Mouse (Mus musculus): ENCODE results near the gene Kif3c. TPM values are rescaled to one million over a fixed set of nuclear protein-coding genes. Genes with fewer than 3 reads are reported as not detected.

Gene Kif3c
- total and polyA plus RNA-seq, 2 experiments from 2014 or later = 58.5 to 150 TPM

DNA sequence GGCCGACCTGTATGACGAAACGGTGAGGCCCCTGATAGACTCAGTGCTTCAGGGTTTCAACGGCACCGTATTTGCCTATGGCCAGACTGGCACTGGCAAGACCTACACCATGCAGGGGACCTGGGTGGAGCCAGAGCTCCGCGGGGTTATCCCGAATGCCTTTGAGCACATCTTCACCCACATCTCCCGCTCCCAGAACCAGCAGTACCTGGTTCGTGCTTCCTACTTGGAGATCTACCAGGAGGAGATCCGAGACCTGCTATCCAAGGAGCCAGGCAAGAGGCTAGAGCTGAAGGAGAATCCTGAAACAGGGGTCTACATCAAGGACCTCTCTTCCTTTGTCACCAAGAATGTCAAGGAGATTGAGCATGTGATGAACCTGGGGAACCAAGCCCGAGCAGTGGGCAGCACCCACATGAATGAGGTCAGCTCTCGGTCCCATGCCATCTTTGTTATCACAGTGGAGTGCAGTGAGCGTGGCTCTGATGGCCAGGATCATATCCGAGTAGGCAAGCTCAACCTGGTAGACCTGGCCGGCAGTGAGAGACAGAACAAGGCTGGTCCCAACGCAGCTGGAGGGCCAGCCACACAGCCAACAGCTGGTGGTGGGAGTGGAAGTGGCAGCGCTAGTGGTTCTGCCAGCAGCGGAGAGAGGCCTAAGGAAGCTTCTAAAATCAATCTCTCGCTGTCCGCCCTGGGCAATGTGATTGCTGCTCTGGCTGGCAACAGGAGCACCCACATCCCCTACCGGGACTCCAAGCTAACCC, 1.4 kb downstream of the Kif3c start:
- ATAC-seq = no peak; the same call in 1 of the 2 replicates
- WGBS = 64% methylated on average over 22 of the region's 22 CpGs
- peak overlapping the region; percentile 94 for H3K9ac ChIP-seq (replicated peaks; ENCODE audit: low read length)
- peak overlapping the region; percentile 64 for H3K4me3 ChIP-seq (ENCODE audit: low read length)
- H3K4me2 ChIP-seq (ENCODE audit: low read depth, low read length) = peak overlapping the region; percentile 95
- no peaks in the 10 kb centered on the region; the same call in 1 of the 2 replicates for H3K36me3 ChIP-seq (ENCODE audit: insufficient read depth, low read length)
- no peak for TF ChIP-seq CTCF (IDR thresholded peaks at IDR 0.05; ENCODE audit: low read depth)
- H3K9me3 ChIP-seq (ENCODE audit: low read length) = no peaks in the 10 kb centered on the region
- no peak for DNase-seq (ENCODE audit: low spot score)
- no peaks in the 10 kb centered on the region for H3K27me3 ChIP-seq (ENCODE audit: insufficient read depth, low read length)
- H3K27ac ChIP-seq = peak overlapping the region; percentile 90; the same call in 1 of the 2 replicates
- peaks cover 32% of the 10 kb centered on the region for H3K4me1 ChIP-seq (ENCODE audit: insufficient read depth, low read length)

DNA sequence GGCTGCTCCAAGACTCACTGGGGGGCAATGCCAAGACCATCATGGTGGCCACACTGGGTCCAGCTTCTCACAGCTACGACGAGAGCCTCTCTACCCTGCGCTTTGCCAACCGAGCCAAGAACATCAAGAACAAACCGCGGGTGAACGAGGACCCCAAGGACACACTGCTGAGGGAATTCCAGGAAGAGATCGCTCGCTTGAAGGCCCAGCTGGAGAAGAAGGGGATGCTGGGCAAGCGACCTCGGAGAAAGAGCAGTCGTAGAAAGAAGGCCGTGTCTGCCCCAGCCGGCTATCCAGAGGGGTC, 2.0 kb downstream of the Kif3c start:
- Histone ChIP-seq H3K36me3 (ENCODE audit: insufficient read depth, low read length) (no peaks in the 10 kb centered on the region; the same call in 1 of the 2 replicates), H3K4me3 (ENCODE audit: low read length) (peak overlapping the region; percentile 64), H3K4me1 (ENCODE audit: insufficient read depth, low read length) (peaks cover 36% of the 10 kb centered on the region), H3K4me2 (ENCODE audit: low read depth, low read length) (peak overlapping the region; percentile 95), H3K27me3 (ENCODE audit: insufficient read depth, low read length) (no peaks in the 10 kb centered on the region), H3K9me3 (ENCODE audit: low read length) (no peaks in the 10 kb centered on the region), H3K9ac (replicated peaks; ENCODE audit: low read length) (no peak overlapping the region), H3K27ac (no peak overlapping the region)
- DNase-seq (ENCODE audit: low spot score) = no peak
- ATAC-seq = no peak
- WGBS = 96% methylated on average over 14 of the region's 14 CpGs
- no peak for TF ChIP-seq CTCF (IDR thresholded peaks at IDR 0.05; ENCODE audit: low read depth)

DNA sequence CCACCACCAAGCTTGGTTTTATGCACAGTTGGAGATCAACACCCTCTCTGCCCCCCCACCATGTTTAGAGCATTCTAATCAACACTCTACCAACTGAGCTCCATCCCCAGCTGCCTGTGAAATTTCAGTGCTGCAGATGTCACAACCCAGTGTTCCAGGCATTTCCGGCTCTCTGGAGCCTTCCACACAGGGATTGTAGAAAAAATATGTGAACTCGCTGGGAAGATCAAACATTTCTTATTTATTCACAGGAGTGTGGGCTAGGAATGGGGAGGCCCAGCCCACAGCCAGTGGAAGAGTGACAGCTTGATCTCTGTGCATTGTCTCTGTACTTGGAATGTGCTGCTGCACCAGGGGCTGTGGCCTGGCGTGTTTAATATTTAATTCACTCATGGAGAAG, 3.8 kb downstream of the Kif3c start:
- ATAC-seq (no peak), DNase-seq (ENCODE audit: low spot score) (peak; percentile 36)
- H3K4me1 ChIP-seq (ENCODE audit: insufficient read depth, low read length) = peaks cover 41% of the 10 kb centered on the region

DNA sequence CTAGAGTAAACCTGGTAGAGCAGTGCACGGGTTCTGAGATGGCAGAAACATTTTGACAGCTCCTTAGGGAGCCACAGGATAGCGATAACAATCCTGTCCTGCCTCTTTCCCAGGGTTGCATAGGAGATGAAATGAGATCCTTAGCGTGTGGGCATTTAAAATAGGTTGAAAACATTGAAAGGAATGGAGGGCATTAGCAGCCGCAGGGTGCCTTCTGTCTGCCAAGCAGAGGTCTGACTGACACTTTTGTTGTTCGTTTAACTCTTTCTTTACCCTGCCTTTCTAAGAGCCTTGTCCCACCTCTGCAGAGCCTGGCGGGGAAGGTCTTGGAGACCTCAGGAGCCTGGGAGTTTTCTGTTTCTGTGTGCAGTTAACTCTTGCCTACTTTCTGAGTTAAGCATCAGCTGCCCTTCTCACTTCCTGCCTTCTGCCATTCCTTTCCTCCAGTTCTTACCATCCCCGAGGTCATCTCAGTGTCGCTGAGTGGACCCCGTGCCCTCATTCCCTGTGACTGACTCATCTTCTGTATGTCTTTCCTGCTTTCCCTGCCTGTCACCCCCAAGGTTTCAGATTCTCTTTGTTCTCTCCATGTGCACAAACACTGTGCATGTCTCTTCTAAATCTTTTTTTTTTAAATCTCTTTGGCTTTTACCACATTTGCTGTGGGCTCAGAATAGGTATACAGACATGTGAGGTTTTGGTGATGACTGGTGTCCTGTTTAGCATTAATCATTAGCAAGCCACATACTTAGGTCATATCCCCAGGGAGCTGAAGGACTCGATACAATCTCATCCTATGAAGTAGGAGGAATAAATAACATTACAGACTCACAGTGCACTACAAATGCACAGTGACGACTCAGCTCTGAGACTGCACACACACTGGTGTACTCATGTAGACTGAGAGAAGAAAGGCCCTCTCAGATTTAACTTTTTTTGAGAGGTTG, 6.3 kb downstream of the Kif3c start:
- H3K36me3 ChIP-seq (ENCODE audit: insufficient read depth, low read length) = no peaks in the 10 kb centered on the region; the same call in 1 of the 2 replicates
- peak; percentile 19; the same call in 1 of the 2 replicates for ATAC-seq
- H3K4me3 ChIP-seq (ENCODE audit: low read length) = peak overlapping the region; percentile 32
- peak overlapping the region; percentile 75 for H3K27ac ChIP-seq
- 5% methylated on average over 11 of the region's 11 CpGs for WGBS
- H3K9ac ChIP-seq (replicated peaks; ENCODE audit: low read length) = peak overlapping the region; percentile 38
- H3K4me1 ChIP-seq (ENCODE audit: insufficient read depth, low read length) = peaks cover 36% of the 10 kb centered on the region
- H3K4me2 ChIP-seq (ENCODE audit: low read depth, low read length) = peak overlapping the region; percentile 95
- H3K9me3 ChIP-seq (ENCODE audit: low read length) = no peaks in the 10 kb centered on the region
- DNase-seq (ENCODE audit: low spot score) = peak; percentile 46
- TF ChIP-seq CTCF (IDR thresholded peaks at IDR 0.05; ENCODE audit: low read depth) = no peak
- H3K27me3 ChIP-seq (ENCODE audit: insufficient read depth, low read length) = no peaks in the 10 kb centered on the region

More for the DNA sequence above, 3.8 kb downstream of the Kif3c start:
- H3K9ac ChIP-seq (replicated peaks; ENCODE audit: low read length) = peak overlapping the region; percentile 33
- H3K9me3 ChIP-seq (ENCODE audit: low read length) = no peaks in the 10 kb centered on the region
- no peaks in the 10 kb centered on the region; the same call in 1 of the 2 replicates for H3K36me3 ChIP-seq (ENCODE audit: insufficient read depth, low read length)
- H3K4me3 ChIP-seq (ENCODE audit: low read length) = peak overlapping the region; percentile 30
- whole genome bisulfite sequencing = 7% methylated on average over 3 of the region's 3 CpGs
- peak overlapping the region; percentile 21; the same call in 1 of the 2 replicates for H3K27ac ChIP-seq
- no peaks in the 10 kb centered on the region for H3K27me3 ChIP-seq (ENCODE audit: insufficient read depth, low read length)
- H3K4me2 ChIP-seq (ENCODE audit: low read depth, low read length) = peak overlapping the region; percentile 95
- no peak for TF ChIP-seq CTCF (IDR thresholded peaks at IDR 0.05; ENCODE audit: low read depth)

DNA sequence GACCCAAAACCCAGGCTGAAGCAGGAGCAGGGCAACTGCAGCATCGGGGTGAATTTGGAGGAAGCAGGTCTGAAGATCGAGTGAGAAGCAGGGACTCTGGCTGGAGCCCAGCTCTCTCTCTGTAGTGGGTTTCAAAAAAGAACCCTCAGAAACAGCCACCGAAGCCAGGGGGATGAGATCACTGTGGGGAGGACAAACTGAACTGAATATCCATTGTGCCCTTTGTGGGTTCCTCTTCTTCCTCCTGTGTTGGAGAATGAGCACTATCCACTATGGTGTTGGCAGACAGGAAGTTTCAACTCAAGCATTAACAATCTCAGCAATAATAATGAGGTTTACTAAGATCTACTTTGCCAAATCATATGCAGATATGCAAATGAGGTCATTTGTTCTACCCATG, 7.1 kb downstream of the Kif3c start:
- Histone ChIP-seq H3K9me3 (ENCODE audit: low read length) (no peaks in the 10 kb centered on the region), H3K9ac (replicated peaks; ENCODE audit: low read length) (no peak overlapping the region), H3K27me3 (ENCODE audit: insufficient read depth, low read length) (no peaks in the 10 kb centered on the region), H3K4me3 (ENCODE audit: low read length) (peak overlapping the region; percentile 32; the same call in 1 of the 2 replicates), H3K4me1 (ENCODE audit: insufficient read depth, low read length) (peaks cover 29% of the 10 kb centered on the region), H3K4me2 (ENCODE audit: low read depth, low read length) (peak overlapping the region; percentile 95), H3K27ac (peak overlapping the region; percentile 75), H3K36me3 (ENCODE audit: insufficient read depth, low read length) (no peaks in the 10 kb centered on the region; the same call in 1 of the 2 replicates)
- 10% methylated on average over 3 of the region's 3 CpGs for WGBS
- ATAC-seq = peak; percentile 69
- TF ChIP-seq CTCF (IDR thresholded peaks at IDR 0.05; ENCODE audit: low read depth) = no peak
- DNase-seq (ENCODE audit: low spot score) = peak; percentile 64

DNA sequence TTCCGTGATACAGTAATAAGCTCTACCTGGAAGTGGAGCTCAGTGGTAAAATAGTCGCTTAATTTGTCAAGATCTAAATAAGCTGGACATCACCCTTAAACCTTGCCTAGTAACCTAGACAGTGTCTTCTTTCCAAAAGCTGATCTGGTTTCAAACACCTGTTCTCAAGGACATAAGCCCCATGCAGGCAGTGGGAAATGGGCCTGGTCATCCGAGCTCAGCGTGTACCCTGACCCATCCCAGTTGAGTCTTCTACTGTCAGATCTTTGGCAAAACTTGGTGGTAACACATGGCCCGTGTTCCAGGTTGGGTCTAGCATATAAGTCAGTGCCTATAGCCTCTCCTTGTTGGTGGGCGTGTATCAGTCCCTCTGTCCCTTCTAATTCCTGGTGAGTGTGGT, 8.6 kb downstream of the Kif3c start:
- H3K4me2 ChIP-seq (ENCODE audit: low read depth, low read length) = no peak overlapping the region
- H3K4me3 ChIP-seq (ENCODE audit: low read length) = no peak overlapping the region
- H3K9me3 ChIP-seq (ENCODE audit: low read length) = no peaks in the 10 kb centered on the region
- H3K36me3 ChIP-seq (ENCODE audit: insufficient read depth, low read length) = no peaks in the 10 kb centered on the region; the same call in 1 of the 2 replicates
- no peak overlapping the region for H3K27ac ChIP-seq
- H3K27me3 ChIP-seq (ENCODE audit: insufficient read depth, low read length) = no peaks in the 10 kb centered on the region
- ATAC-seq = no peak
- 94% methylated on average over 6 of the region's 6 CpGs for WGBS
- no peak overlapping the region for H3K9ac ChIP-seq (replicated peaks; ENCODE audit: low read length)
- no peak for TF ChIP-seq CTCF (IDR thresholded peaks at IDR 0.05; ENCODE audit: low read depth)
- no peak for DNase-seq (ENCODE audit: low spot score)
- H3K4me1 ChIP-seq (ENCODE audit: insufficient read depth, low read length) = peaks cover 16% of the 10 kb centered on the region
